Comparison of ENCODE assay signal across 12 mouse cellular contexts in the genomic region with DNA sequence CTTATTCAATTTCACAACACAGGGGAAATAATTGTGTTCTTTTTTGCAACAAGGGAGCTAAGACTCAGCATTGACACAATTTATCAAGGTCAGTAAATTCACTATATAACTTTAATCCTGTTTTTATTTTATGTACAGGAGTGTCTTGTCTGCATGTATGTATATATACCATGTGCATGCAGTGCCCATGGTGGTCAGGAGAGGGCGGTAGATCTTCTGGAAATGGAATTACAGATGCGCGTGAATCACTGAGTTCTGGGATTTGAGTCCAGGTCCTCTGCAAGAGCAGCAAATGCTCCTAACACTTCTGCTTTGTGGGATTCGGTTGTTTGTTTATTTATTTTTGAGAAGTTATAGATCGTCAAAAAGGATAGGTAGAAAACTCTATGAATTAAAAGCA. TPM values are rescaled to one million over a fixed set of nuclear protein-coding genes. Genes with fewer than 3 reads are reported as not detected.
DNase-seq lines count a peak whose midpoint lies in the region; ATAC-seq and TF ChIP-seq lines count a peak whose summit lies in the region.
"Had no signal": no experiment of that assay in that cellular context is flagged by ENCODE, and none has a peak within 500 bp of the region (broad histone marks: within the 10 kb centered on the region; RNA-seq: fewer than 3 reads in every experiment).

No protein-coding gene starts in this region.

- no peaks in the 10 kb centered on the region for H3K36me3 ChIP-seq in heart, adult 2 months (ENCODE audit: control insufficient read depth, insufficient read depth, low read length)
- H3K36me3 ChIP-seq in midbrain, embryonic 16.5 days (ENCODE audit: control insufficient read depth, insufficient read depth, low read length), result no peaks in the 10 kb centered on the region
- H3K36me3 ChIP-seq in midbrain, embryonic 14.5 days (ENCODE audit: control insufficient read depth, insufficient read depth, low read length), result no peaks in the 10 kb centered on the region
- no peaks in the 10 kb centered on the region for H3K36me3 ChIP-seq in ES-E14 (ENCODE audit: control insufficient read depth, insufficient read depth, low read length, poor library complexity, severe bottlenecking)
- no peaks in the 10 kb centered on the region for H3K36me3 ChIP-seq in neural tube, embryonic 15.5 days
- H3K36me3 ChIP-seq: embryonic facial prominence, embryonic 10.5 days; hindbrain, embryonic 15.5 days; stomach, embryonic 15.5 days had no signal

- no peak for TF ChIP-seq EP300 in heart, adult 2 months (IDR thresholded peaks at IDR 0.05; ENCODE audit: insufficient read depth, low read depth, low read length)

- no peaks in the 10 kb centered on the region for H3K79me2 ChIP-seq in heart, adult 2 months (replicated peaks; ENCODE audit: control insufficient read depth, insufficient read depth, low read length)

- H3K4me1 ChIP-seq in heart, adult 2 months (ENCODE audit: control insufficient read depth, insufficient read depth, low read length), result no peaks in the 10 kb centered on the region; the same call in 1 of the 2 replicates
- H3K4me1 ChIP-seq in midbrain, embryonic 16.5 days (ENCODE audit: control insufficient read depth, insufficient read depth, low read length), result peaks cover 27% of the 10 kb centered on the region
- H3K4me1 ChIP-seq in midbrain, embryonic 14.5 days (ENCODE audit: control insufficient read depth, insufficient read depth, low read length), result peaks cover 26% of the 10 kb centered on the region
- peaks cover 3 to 18% of the 10 kb centered on the region in 2 experiments; a peak in 3 of 4 replicates for H3K4me1 ChIP-seq in ES-E14 (ENCODE audit: control insufficient read depth in 2 of 2, insufficient read depth in 2 of 2, low read length in 2 of 2, poor library complexity in 1 of 2)
- peaks cover 34% of the 10 kb centered on the region for H3K4me1 ChIP-seq in neural tube, embryonic 15.5 days

- ATAC-seq in midbrain, embryonic 16.5 days, result no peak
- no peak for ATAC-seq in midbrain, embryonic 14.5 days (ENCODE audit: low FRiP score, low TSS enrichment)
- no peak for ATAC-seq in neural tube, embryonic 15.5 days (ENCODE audit: low FRiP score)
- ATAC-seq in granulocyte monocyte progenitor cell, adult 5-6 weeks (replicated peaks; ENCODE audit: poor library complexity, severe bottlenecking), result no peak
- ATAC-seq: forebrain, embryonic 14.5 days had no signal

- in situ Hi-C loops in ES-E14 (cut with MboI; ENCODE audit: low sequenced_read_pairs in 2 of 2, unreplicated experiment in 2 of 2), result no loop called here

- no peaks in the 10 kb centered on the region for H3K27me3 ChIP-seq in heart, adult 2 months (ENCODE audit: control insufficient read depth, insufficient read depth, low read length)
- no peaks in the 10 kb centered on the region for H3K27me3 ChIP-seq in midbrain, embryonic 16.5 days (ENCODE audit: control insufficient read depth, insufficient read depth, low read depth, low read length)
- H3K27me3 ChIP-seq in midbrain, embryonic 14.5 days (ENCODE audit: control insufficient read depth, insufficient read depth, low read length), result no peaks in the 10 kb centered on the region
- no peaks in the 10 kb centered on the region for H3K27me3 ChIP-seq in neural tube, embryonic 15.5 days (replicated peaks)
- H3K27me3 ChIP-seq: hindbrain, embryonic 15.5 days; stomach, embryonic 15.5 days had no signal

- no peak for DNase-seq in heart, adult 2 months
- no peak for DNase-seq in heart, postnatal 4 days
- DNase-seq in midbrain, embryonic 14.5 days, result no peak
- peak; percentile 59 for DNase-seq in ES-E14 (ENCODE audit: low read depth, low spot score)
- DNase-seq in adipocyte (ENCODE audit: low spot score), result no peak

- H3K27ac ChIP-seq in heart, adult 2 months, result no peak overlapping the region
- peak overlapping the region; percentile 100 for H3K27ac ChIP-seq in midbrain, embryonic 16.5 days (ENCODE audit: low read length)
- no peak overlapping the region for H3K27ac ChIP-seq in midbrain, embryonic 14.5 days (replicated peaks; ENCODE audit: low read depth, low read length)
- no peak overlapping the region for H3K27ac ChIP-seq in ES-E14 (ENCODE audit: insufficient read depth, low read depth, low read length, poor library complexity, severe bottlenecking)
- peak overlapping the region; percentile 98 for H3K27ac ChIP-seq in neural tube, embryonic 15.5 days (replicated peaks)
- H3K27ac ChIP-seq: embryonic facial prominence, embryonic 10.5 days; stomach, embryonic 15.5 days had no signal

- H3K4me3 ChIP-seq in heart, adult 2 months, result no peak overlapping the region
- H3K4me3 ChIP-seq in midbrain, embryonic 16.5 days (ENCODE audit: low read depth, low read length), result no peak overlapping the region
- no peak overlapping the region for H3K4me3 ChIP-seq in midbrain, embryonic 14.5 days (replicated peaks; ENCODE audit: low read depth, low read length)
- H3K4me3 ChIP-seq in ES-E14 (ENCODE audit: insufficient read depth in 1 of 2, low read depth in 1 of 2, low read length in 2 of 2, poor library complexity in 1 of 2, severe bottlenecking in 1 of 2), result no peak overlapping the region
- H3K4me3 ChIP-seq in neural tube, embryonic 15.5 days (replicated peaks), result no peak overlapping the region
- H3K4me3 ChIP-seq: embryonic facial prominence, embryonic 10.5 days; hindbrain, embryonic 15.5 days; stomach, embryonic 15.5 days had no signal

- H3K9ac ChIP-seq in heart, adult 2 months (ENCODE audit: low read depth, low read length), result no peak overlapping the region
- H3K9ac ChIP-seq in midbrain, embryonic 16.5 days (ENCODE audit: low read depth, low read length), result no peak overlapping the region
- no peak overlapping the region for H3K9ac ChIP-seq in midbrain, embryonic 14.5 days (replicated peaks; ENCODE audit: low read length)
- no peak overlapping the region for H3K9ac ChIP-seq in ES-E14 (ENCODE audit: insufficient read depth, low read depth, low read length, poor library complexity, severe bottlenecking)
- no peak overlapping the region for H3K9ac ChIP-seq in neural tube, embryonic 15.5 days (replicated peaks)
- H3K9ac ChIP-seq: hindbrain, embryonic 15.5 days; stomach, embryonic 15.5 days had no signal

- intact Hi-C loops in heart, adult 2 months (cut with DNase I), result no loop called here

- no peak overlapping the region for H3K4me2 ChIP-seq in midbrain, embryonic 16.5 days (ENCODE audit: low read length)
- H3K4me2 ChIP-seq in midbrain, embryonic 14.5 days (ENCODE audit: low read length), result no peak overlapping the region
- H3K4me2 ChIP-seq in neural tube, embryonic 15.5 days, result no peak overlapping the region
- H3K4me2 ChIP-seq: stomach, embryonic 15.5 days had no signal

- TF ChIP-seq CTCF in heart, adult 2 months (IDR thresholded peaks at IDR 0.05), result peak; percentile 42

- 89% methylated on average over 5 of the region's 5 CpGs for WGBS in heart, adult 2 months
- 87% methylated on average over 5 of the region's 5 CpGs for WGBS in midbrain, embryonic 16.5 days
- WGBS in midbrain, embryonic 14.5 days, result 84% methylated on average over 5 of the region's 5 CpGs
- WGBS in neural tube, embryonic 15.5 days, result 90% methylated on average over 5 of the region's 5 CpGs

- no peaks in the 10 kb centered on the region for H3K9me3 ChIP-seq in midbrain, embryonic 16.5 days (replicated peaks; ENCODE audit: control insufficient read depth, low read length, poor library complexity, severe bottlenecking)
- H3K9me3 ChIP-seq in midbrain, embryonic 14.5 days (ENCODE audit: control insufficient read depth, low read length), result no peaks in the 10 kb centered on the region
- H3K9me3 ChIP-seq in ES-E14 (ENCODE audit: control insufficient read depth, insufficient read depth, low read depth, low read length), result no peaks in the 10 kb centered on the region
- H3K9me3 ChIP-seq in neural tube, embryonic 15.5 days (replicated peaks), result no peaks in the 10 kb centered on the region
- H3K9me3 ChIP-seq: embryonic facial prominence, embryonic 10.5 days; hindbrain, embryonic 15.5 days; stomach, embryonic 15.5 days had no signal

- TF ChIP-seq POLR2A in heart, adult 2 months (IDR thresholded peaks at IDR 0.05; ENCODE audit: insufficient read depth, low read depth, low read length), result no peak

TF ChIP-seq in ES-E14, 5 proteins besides CTCF, POLR2A, EP300 and RAD21:
- TF ChIP-seq ZNF384 (IDR thresholded peaks at IDR 0.05; ENCODE audit: low read depth, low read length), result no peak
- TF ChIP-seq MAFK (IDR thresholded peaks at IDR 0.05; ENCODE audit: insufficient read depth, low read depth, low read length), result no peak
- TF ChIP-seq CHD2 (IDR thresholded peaks at IDR 0.05; ENCODE audit: low read depth, low read length), result no peak
- peak; percentile 85 for TF ChIP-seq ZC3H11A (IDR thresholded peaks at IDR 0.05; ENCODE audit: borderline replicate concordance, low read depth, low read length)
TF ChIP-seq in ES-E14: peak in this region for 1.

RNA-seq across cellular contexts. Expression of a gene that starts 37.8 kb away (rescaled TPM):
- 100 to 1,000 TPM; 205 to 240 TPM for total RNA-seq in heart, adult 2 months (2021)
- 61.1 and 80.2 TPM in 2 replicates for polyA plus RNA-seq in heart, adult 2 months (2012; rRNA removed)
- total RNA-seq in heart, postnatal 4 days (2021), result 100 to 1,000 TPM; 234 to 247 TPM
- polyA plus RNA-seq in midbrain, embryonic 16.5 days (2015; fragmentation: Nextera tagmentation; extraction: Ambion mirVana), result 495 and 501 TPM in 2 replicates
- polyA plus RNA-seq in midbrain, embryonic 14.5 days (2014; fragmentation: Nextera tagmentation; extraction: Ambion mirVana), result 416 and 455 TPM in 2 replicates
- 23.6 and 65.1 TPM in 2 replicates for total RNA-seq in ES-E14 (2012; rRNA removed)
- 457 and 498 TPM in 2 replicates for polyA plus RNA-seq in neural tube, embryonic 15.5 days (2015; fragmentation: Nextera tagmentation; extraction: Ambion mirVana)
- 276 TPM in 2 replicates for total RNA-seq in granulocyte monocyte progenitor cell, adult 5-6 weeks (2014; fragmentation: Nextera tagmentation)
- total RNA-seq in granulocyte monocyte progenitor cell, adult 5-6 weeks (2017), result 73.9 and 112 TPM in 2 replicates

Comparison
In these comparisons a context has a peak if more than half of its experiments do, and no peak if none do; other contexts are left out.
1. H3K27ac ChIP-seq: peak in midbrain, embryonic 16.5 days (single experiment) and neural tube, embryonic 15.5 days (single experiment); none in heart, adult 2 months (single experiment), midbrain, embryonic 14.5 days (single experiment) and ES-E14 (single experiment).